Mouse (Mus musculus) bone marrow, adult 2 months (tissue): ENCODE measurements around the gene 3110009E18Rik.

Experiments used
- CTCF ChIP-seq: fragments of 200-500 bp; IDR thresholded peaks from 2 replicates; pipeline ENCODE4 v1.5.1; 2011; ENCODE audit warnings: low read length, control low read depth; ENCODE audit not compliant: control insufficient read depth, insufficient read depth
- POLR2A ChIP-seq: fragments of 200-500 bp; IDR thresholded peaks from 2 replicates; pipeline ENCODE4 v1.6.1; 2011; ENCODE audit warnings: low read depth, mild to moderate bottlenecking, control low read depth, low read length, borderline replicate concordance; ENCODE audit not compliant: control insufficient read depth

DNA sequence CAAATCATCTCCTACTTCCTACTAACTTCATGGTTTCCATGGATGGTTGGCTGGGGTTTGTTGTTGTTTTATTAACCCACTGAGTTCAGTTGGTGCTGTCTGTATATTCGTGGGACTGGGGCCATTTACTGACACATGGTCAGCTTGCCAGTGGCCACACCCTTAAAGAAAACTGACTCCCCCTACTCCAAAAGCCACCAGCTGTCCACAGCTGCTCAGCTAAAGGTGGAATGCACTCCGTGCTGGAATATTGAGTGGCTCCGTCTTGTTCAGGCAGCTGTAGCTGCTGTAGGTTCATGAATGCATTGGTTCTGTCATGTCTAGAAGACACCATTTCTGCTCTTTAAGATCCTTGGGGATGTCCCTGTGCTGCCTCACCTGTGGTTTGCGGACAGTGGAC is 102.6 kb downstream of the 3110009E18Rik start:
- no peak for TF ChIP-seq CTCF
- no peak for TF ChIP-seq POLR2A
